Mouse (Mus musculus) CD4-positive helper T cell, adult 2 months (primary cell): ENCODE results near the gene Ccr10.
"Not testable (repeated sequence)": the region's sequence is repeated elsewhere in the genome, so short reads cannot be mapped to it uniquely, and the experiment has no call there.

Experiments used
- DNase-seq: peaks from one replicate; pipeline ENCODE4 v3.0.0-alpha.2; 2012; ENCODE audit warnings: low read depth, missing footprints, low spot score

Ccr10 gene

DNA sequence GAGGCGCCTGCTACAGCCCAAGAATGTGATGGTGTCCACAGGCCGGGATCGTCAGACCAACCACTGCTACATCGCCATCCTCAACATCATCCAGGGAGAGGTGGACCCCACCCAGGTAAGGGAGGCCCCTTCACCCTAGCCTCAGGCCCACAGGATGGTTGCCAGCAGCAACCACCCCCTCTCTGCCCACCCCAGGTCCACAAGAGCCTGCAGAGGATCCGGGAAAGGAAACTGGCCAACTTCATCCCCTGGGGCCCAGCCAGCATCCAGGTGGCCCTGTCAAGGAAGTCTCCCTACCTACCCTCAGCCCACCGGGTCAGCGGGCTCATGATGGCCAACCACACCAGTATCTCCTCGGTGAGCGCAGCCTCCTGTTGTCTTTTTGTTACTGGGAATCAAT, 50.2 kb downstream of the Ccr10 start:
- DNase-seq: not testable (repeated sequence)

DNA sequence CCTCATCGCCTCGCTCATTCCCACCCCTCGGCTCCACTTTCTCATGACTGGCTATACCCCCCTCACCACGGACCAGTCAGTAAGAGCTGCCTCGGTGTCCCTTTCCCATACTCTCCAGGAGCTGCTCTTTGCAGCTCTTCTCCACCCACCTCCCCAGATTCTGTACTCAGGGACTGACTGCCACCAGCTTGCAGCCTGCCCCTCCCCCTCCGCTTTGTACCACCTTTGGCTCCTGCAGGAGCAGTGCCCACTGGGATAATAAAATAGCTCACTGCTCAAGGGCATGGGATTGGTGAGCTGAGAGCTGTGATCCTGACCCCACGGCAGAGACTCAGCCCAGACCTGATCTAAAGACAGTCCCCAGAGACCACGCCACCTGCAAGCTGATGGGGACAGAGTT, 50.7 kb downstream of the Ccr10 start:
- not testable (repeated sequence) for DNase-seq
